Mouse (Mus musculus) neural tube, embryonic 11.5 days (tissue): Measurements from ENCODE around the gene Wnt5a. TPM values are rescaled to one million over a fixed set of nuclear protein-coding genes. Genes with fewer than 3 reads are reported as not detected.

ENCODE experiments used
- ATAC-seq: fragments of 200-750 bp; cut with Nextera tagmentation; 2 replicates; pipeline ENCODE4 v1.8.0; 2017; ENCODE audit warnings: moderate number of reproducible peaks, mild to moderate bottlenecking, moderate TSS enrichment, moderate library complexity; ENCODE audit not compliant: insufficient read depth, low FRiP score, low TSS enrichment
- DNase-seq: peaks from one replicate; pipeline ENCODE4 v3.0.0-alpha.2; 2015; ENCODE audit warnings: low spot score
- H3K27ac ChIP-seq: fragments of 300-500 bp; sonication (generic); 2 replicates; pipeline ENCODE4 v1.5.1; 2014; ENCODE audit warnings: low read depth, mild to moderate bottlenecking, low read length
- H3K27me3 ChIP-seq: fragments of 300-500 bp; sonication (generic); 2 replicates; pipeline ENCODE4 v1.6.1; 2014; ENCODE audit warnings: mild to moderate bottlenecking, low read length, mixed read lengths; ENCODE audit not compliant: control insufficient read depth, insufficient read depth
- H3K36me3 ChIP-seq: fragments of 300-500 bp; sonication (generic); 2 replicates; pipeline ENCODE4 v1.6.1; 2014; ENCODE audit warnings: mild to moderate bottlenecking, low read length, moderate library complexity, mixed read lengths; ENCODE audit not compliant: control insufficient read depth, insufficient read depth
- H3K4me1 ChIP-seq: fragments of 300-500 bp; sonication (generic); 2 replicates; pipeline ENCODE4 v1.6.1; 2014; ENCODE audit warnings: low read length, mixed read lengths; ENCODE audit not compliant: control insufficient read depth, insufficient read depth
- H3K4me2 ChIP-seq: fragments of 300-500 bp; sonication (generic); 2 replicates; pipeline ENCODE4 v1.6.1; 2014; ENCODE audit warnings: low read depth, mild to moderate bottlenecking, moderate library complexity
- H3K4me3 ChIP-seq: fragments of 300-500 bp; sonication (generic); 2 replicates; pipeline ENCODE4 v1.5.1; 2014; ENCODE audit warnings: low read depth, low read length
- H3K9ac ChIP-seq: fragments of 300-500 bp; sonication (generic); 2 replicates; pipeline ENCODE4 v1.6.1; 2014; ENCODE audit warnings: mild to moderate bottlenecking, low read length
- H3K9me3 ChIP-seq: fragments of 300-500 bp; sonication (generic); 2 replicates; pipeline ENCODE4 v1.6.1; 2016; ENCODE audit warnings: low read length; ENCODE audit not compliant: control insufficient read depth
- WGBS: fragments of 180-500 bp; shearing (Covaris S2); extraction: QIAGEN DNeasy Blood & Tissue Kit; methylation state at CpG from one replicate; pipeline ENCODE4 v1.1.7; 2014; 5-methylcytosine and 5-hydroxymethylcytosine counted together
- polyA plus RNA-seq: library from polyadenylated mRNA; unstranded; fragments of >200 nt; fragmentation: Nextera tagmentation; extraction: Ambion mirVana; gene quantifications from 2 replicates; pipeline ENCODE4 v1.2.1, GENCODE M21; 2014

The Wnt5a gene
- polyA plus RNA-seq, 1 experiment from 2014 or later = 12.6 TPM

GRCm38 (mm10) chr14:28531531-28531930 lies 27.0 kb downstream of the Wnt5a start:
- H3K27ac ChIP-seq = no peak overlapping the region
- H3K27me3 ChIP-seq = no peaks in the 10 kb centered on the region
- DNase-seq (no peak), ATAC-seq (no peak)
- no peaks in the 10 kb centered on the region for H3K9me3 ChIP-seq
- no peak overlapping the region for H3K4me3 ChIP-seq
- H3K36me3 ChIP-seq = no peaks in the 10 kb centered on the region
- no peak overlapping the region for H3K4me2 ChIP-seq
- H3K9ac ChIP-seq = no peak overlapping the region
- WGBS = 35% methylated on average over 1 of the region's 1 CpGs
- H3K4me1 ChIP-seq = no peaks in the 10 kb centered on the region

GRCm38 (mm10) chr14:28532943-28533342 lies 28.4 kb downstream of the Wnt5a start:
- ATAC-seq (no peak), DNase-seq (no peak)
- Histone ChIP-seq H3K9ac (no peak overlapping the region), H3K27ac (no peak overlapping the region), H3K4me2 (no peak overlapping the region), H3K36me3 (no peaks in the 10 kb centered on the region), H3K4me3 (no peak overlapping the region), H3K27me3 (no peaks in the 10 kb centered on the region), H3K4me1 (no peaks in the 10 kb centered on the region), H3K9me3 (no peaks in the 10 kb centered on the region)
- WGBS = 94% methylated on average over 11 of the region's 11 CpGs

GRCm38 (mm10) chr14:28533876-28534275 lies 29.3 kb downstream of the Wnt5a start:
- DNase-seq (no peak), ATAC-seq (no peak)
- Histone ChIP-seq H3K27me3 (no peaks in the 10 kb centered on the region), H3K9me3 (no peaks in the 10 kb centered on the region), H3K27ac (no peak overlapping the region), H3K4me2 (no peak overlapping the region), H3K4me3 (no peak overlapping the region), H3K9ac (no peak overlapping the region), H3K36me3 (no peaks in the 10 kb centered on the region), H3K4me1 (no peaks in the 10 kb centered on the region)
- 60% methylated on average over 2 of the region's 2 CpGs for WGBS

- no peaks in the 10 kb centered on the region for H3K27me3 ChIP-seq
- no peak for ATAC-seq
- 61% methylated on average over 4 of the region's 4 CpGs for WGBS
These were observed 31.3 kb downstream of the Wnt5a start for GRCm38 (mm10) chr14:28535814-28536213.

GRCm38 (mm10) chr14:28539577-28539976 lies 35.0 kb downstream of the Wnt5a start:
- DNase-seq (no peak), ATAC-seq (no peak)
- no peak overlapping the region for H3K27ac ChIP-seq
- no peaks in the 10 kb centered on the region for H3K36me3 ChIP-seq
- no peak overlapping the region for H3K4me3 ChIP-seq
- no peaks in the 10 kb centered on the region for H3K4me1 ChIP-seq
- no peak overlapping the region for H3K4me2 ChIP-seq
- 75% methylated on average over 6 of the region's 6 CpGs for WGBS
- no peaks in the 10 kb centered on the region for H3K9me3 ChIP-seq
- H3K27me3 ChIP-seq = no peaks in the 10 kb centered on the region
- H3K9ac ChIP-seq = no peak overlapping the region

More at GRCm38 (mm10) chr14:28535814-28536213, 31.3 kb downstream of the Wnt5a start:
- Histone ChIP-seq H3K4me3 (no peak overlapping the region), H3K4me2 (no peak overlapping the region), H3K4me1 (no peaks in the 10 kb centered on the region), H3K9ac (no peak overlapping the region), H3K27ac (no peak overlapping the region), H3K36me3 (no peaks in the 10 kb centered on the region), H3K9me3 (no peaks in the 10 kb centered on the region)
- no peak for DNase-seq

- DNase-seq (no peak), ATAC-seq (no peak)
These were observed 37.7 kb downstream of the Wnt5a start for GRCm38 (mm10) chr14:28542117-28542741.

GRCm38 (mm10) chr14:28561861-28562260 lies 57.3 kb downstream of the Wnt5a start:
- no peak for DNase-seq
- H3K4me2 ChIP-seq = no peak overlapping the region

More at GRCm38 (mm10) chr14:28542117-28542741, 37.7 kb downstream of the Wnt5a start:
- Histone ChIP-seq H3K4me1 (no peaks in the 10 kb centered on the region), H3K4me2 (no peak overlapping the region), H3K9ac (no peak overlapping the region), H3K36me3 (no peaks in the 10 kb centered on the region), H3K27me3 (no peaks in the 10 kb centered on the region), H3K27ac (no peak overlapping the region), H3K9me3 (no peaks in the 10 kb centered on the region), H3K4me3 (no peak overlapping the region)
- WGBS = 44% methylated on average over 4 of the region's 4 CpGs

More at GRCm38 (mm10) chr14:28561861-28562260, 57.3 kb downstream of the Wnt5a start:
- Histone ChIP-seq H3K9me3 (no peaks in the 10 kb centered on the region), H3K27ac (no peak overlapping the region), H3K27me3 (no peaks in the 10 kb centered on the region), H3K4me1 (no peaks in the 10 kb centered on the region), H3K36me3 (no peaks in the 10 kb centered on the region), H3K9ac (no peak overlapping the region), H3K4me3 (no peak overlapping the region)
- ATAC-seq = no peak
- 75% methylated on average over 6 of the region's 6 CpGs for WGBS
